Mouse (Mus musculus): ENCODE data around the gene Parp3.

GRCm38 (mm10) chr9:106462430-106462800 lies 14.3 kb downstream of the Parp3 start:
- TF ChIP-seq CTCF (IDR thresholded peaks at IDR 0.05; ENCODE audit: control insufficient read depth, insufficient read depth, insufficient read length): no peak
- no peak for TF ChIP-seq FOSL1 (IDR thresholded peaks at IDR 0.05; ENCODE audit: insufficient read depth, low read length, poor library complexity, severe bottlenecking)
- no peak for TF ChIP-seq MYOG (IDR thresholded peaks at IDR 0.05; ENCODE audit: control insufficient read depth, extremely low read depth, insufficient read length)
- TF ChIP-seq USF1 (IDR thresholded peaks at IDR 0.05; ENCODE audit: low read depth): no peak
